ENCODE assay signal across 13 mouse cellular contexts in genomic region chr3:28399593-28400216, GRCm38 (mm10).
A peak's percentile ranks its signal among the peaks of the same experiment; 100 is the strongest.
DNase-seq lines count a peak whose midpoint lies in the region; ATAC-seq and TF ChIP-seq lines count a peak whose summit lies in the region.
"Had no signal": no experiment of that assay in that cellular context is flagged by ENCODE, and none has a peak within 500 bp of the region (broad histone marks: within the 10 kb centered on the region; RNA-seq: fewer than 3 reads in every experiment).

No protein-coding gene starts in this region.

- TF ChIP-seq POLR2A in olfactory bulb, adult 2 months (IDR thresholded peaks at IDR 0.05; ENCODE audit: insufficient read depth, low read depth, low read length) = no peak

- no peak for TF ChIP-seq CTCF in left cerebral cortex, adult 2 months (IDR thresholded peaks at IDR 0.05)
- no peak for TF ChIP-seq CTCF in olfactory bulb, adult 2 months (IDR thresholded peaks at IDR 0.05; ENCODE audit: insufficient read depth, low read depth, low read length)

- intact Hi-C loops in left cerebral cortex, adult 2 months (cut with DNase I) = loop anchor here (5.0 to 10.0 kb wide), 3 partner anchors 125 to 232 kb away; no protein-coding TSS in a partner anchor
- intact Hi-C loops in heart, postnatal 10 days (cut with DNase I) = loop anchor here (5.0 kb wide), 1 partner anchor 232 kb away; no protein-coding TSS in a partner anchor

- no peak overlapping the region for H3K4me2 ChIP-seq in forebrain, embryonic 15.5 days (replicated peaks)
- H3K4me2 ChIP-seq: embryonic facial prominence, embryonic 13.5 days; forebrain, embryonic 13.5 days had no signal

- H3K36me3 ChIP-seq in forebrain, embryonic 15.5 days = no peaks in the 10 kb centered on the region
- H3K36me3 ChIP-seq: embryonic facial prominence, embryonic 13.5 days had no signal

- 67% methylated on average over 9 of the region's 9 CpGs for WGBS in olfactory bulb, adult 2 months
- 88% methylated on average over 9 of the region's 9 CpGs for WGBS in forebrain, embryonic 15.5 days

- peak overlapping the region; percentile 50 for H3K27ac ChIP-seq in left cerebral cortex, adult 2 months
- H3K27ac ChIP-seq in olfactory bulb, adult 2 months (ENCODE audit: insufficient read depth, low read depth, low read length) = 0 out of 2 replicates have a peak overlapping the region, but pooled peaks have one; percentile 17
- no peak overlapping the region for H3K27ac ChIP-seq in forebrain, embryonic 15.5 days (replicated peaks)
- H3K27ac ChIP-seq: embryonic facial prominence, embryonic 13.5 days; forebrain, embryonic 13.5 days had no signal

- ATAC-seq in forebrain, embryonic 15.5 days (replicated peaks) = no peak
- ATAC-seq: activated CD4-positive, CD25-positive, alpha-beta regulatory T cell, adult 4 months; forebrain, embryonic 13.5 days had no signal

- H3K4me1 ChIP-seq in olfactory bulb, adult 2 months (ENCODE audit: control insufficient read depth, insufficient read depth, low read length) = peaks cover 23% of the 10 kb centered on the region
- peaks cover 21% of the 10 kb centered on the region for H3K4me1 ChIP-seq in forebrain, embryonic 15.5 days

- H3K9me3 ChIP-seq in forebrain, embryonic 15.5 days = no peaks in the 10 kb centered on the region
- H3K9me3 ChIP-seq: embryonic facial prominence, embryonic 13.5 days; forebrain, embryonic 13.5 days had no signal

- H3K4me3 ChIP-seq in left cerebral cortex, adult 2 months = no peak overlapping the region
- H3K4me3 ChIP-seq in olfactory bulb, adult 2 months (ENCODE audit: insufficient read depth, low read depth, low read length) = no peak overlapping the region
- H3K4me3 ChIP-seq in forebrain, embryonic 15.5 days = no peak overlapping the region
- H3K4me3 ChIP-seq: embryonic facial prominence, embryonic 13.5 days; forebrain, embryonic 13.5 days had no signal

- no peaks in the 10 kb centered on the region for H3K27me3 ChIP-seq in forebrain, embryonic 15.5 days
- H3K27me3 ChIP-seq: embryonic facial prominence, embryonic 13.5 days; forebrain, embryonic 13.5 days had no signal

- no peak for DNase-seq in left cerebral cortex, adult 2 months (ENCODE audit: extremely low spot score in 1 of 2, low spot score in 2 of 2)
- no peak for DNase-seq in left cerebral cortex, adult 11 months (ENCODE audit: low spot score)
- DNase-seq in heart, adult 8-10 months (ENCODE audit: low spot score) = peak; percentile 65
- DNase-seq in heart, postnatal 10 days = peak; percentile 30 to 60
- DNase-seq in natural killer cell, adult 2 months (ENCODE audit: low spot score in 2 of 2) = no peak
- DNase-seq: cerebellum, adult 9-10 months; lung, postnatal 10 days; right cerebral cortex, postnatal 25 days had no signal

- no peak overlapping the region for H3K9ac ChIP-seq in forebrain, embryonic 15.5 days (replicated peaks)
- H3K9ac ChIP-seq: embryonic facial prominence, embryonic 13.5 days; forebrain, embryonic 13.5 days had no signal

Comparison
In these comparisons a context has a peak if more than half of its experiments do, and no peak if none do; other contexts are left out.
1. DNase-seq: peak in heart, adult 8-10 months (single experiment) and heart, postnatal 10 days (2 of 2); none in left cerebral cortex, adult 2 months (0 of 2), left cerebral cortex, adult 11 months (single experiment) and natural killer cell, adult 2 months (0 of 2).